Mouse (Mus musculus) Patski (cell line): ENCODE measurements around the gene Grasp. TPM values are rescaled to one million over a fixed set of nuclear protein-coding genes. Genes with fewer than 3 reads are reported as not detected.

Source experiments
- ATAC-seq: fragments of 100-300 bp; one replicate; pipeline ENCODE4 v1.8.0; 2021
- CTCF ChIA-PET: fragments of 350-600 bp; sonication (Branson Sonifier 250); formaldehyde crosslinking; loops from one replicate; lab custom pipeline; 2022; ENCODE audit warnings: inconsistent platforms; lab: Charles Lee
- POLR2A ChIA-PET: fragments of 350-600 bp; sonication (Branson Sonifier 250); formaldehyde crosslinking; loops from one replicate; lab custom pipeline; 2022; ENCODE audit warnings: antibody characterized with exemption, inconsistent platforms; lab: Charles Lee
- DNase-seq: peaks from one replicate; pipeline ENCODE4 v3.0.0-alpha.2; 2011; ENCODE audit warnings: low read depth, low spot score
- H3K27me3 ChIP-seq: fragments of 371-371 bp; one replicate; pipeline ENCODE4 v1.5.1; 2021
- CTCF ChIP-seq: fragments of 100-300 bp; IDR thresholded peaks from one replicate; pipeline ENCODE4 v1.5.1; 2021
- in situ Hi-C: fragments of 300-500 bp; cut with MboI; formaldehyde crosslinking; loops from 3 replicates; pipeline ENCODE4 v1.11.1; 2018; ENCODE audit warnings: low pct_unique_long_range_greater_than_20kb, mixed read lengths
- polyA plus RNA-seq: library from polyadenylated mRNA; unstranded; gene quantifications from one replicate; pipeline ENCODE4 v1.2.3, GENCODE M21; 2021

The Grasp gene
- polyA plus RNA-seq, 1 experiment from 2014 or later = 6.8 TPM

DNA sequence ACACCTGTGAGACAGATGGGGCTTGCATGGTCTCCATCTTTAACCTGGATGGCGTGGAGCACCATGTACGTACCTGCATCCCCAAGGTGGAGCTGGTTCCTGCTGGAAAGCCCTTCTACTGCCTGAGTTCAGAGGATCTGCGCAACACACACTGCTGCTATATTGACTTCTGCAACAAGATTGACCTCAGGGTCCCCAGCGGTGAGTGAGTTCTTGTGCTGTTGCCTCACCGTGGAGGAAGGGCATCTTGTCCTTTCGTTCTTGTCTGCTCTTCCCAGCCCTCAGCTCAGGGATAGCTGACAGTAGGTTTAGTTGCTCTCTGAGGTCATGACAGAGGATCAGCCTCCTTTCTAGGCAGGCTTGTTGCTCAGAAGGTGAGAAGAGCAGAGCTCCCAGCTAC is 30.0 kb upstream of the Grasp start:
- no peak for TF ChIP-seq CTCF
- ChIA-PET CTCF (interaction anchor here (2.5 kb wide), 1 partner anchor 28 kb away, joined by 6 read pairs; no protein-coding TSS in a partner anchor), POLR2A (no interaction called here)
- H3K27me3 ChIP-seq = no peaks in the 10 kb centered on the region
- ATAC-seq = no peak
- in situ Hi-C loops = loop anchor here (10.0 kb wide), 1 partner anchor 49 kb away; no protein-coding TSS in a partner anchor
- no peak for DNase-seq

DNA sequence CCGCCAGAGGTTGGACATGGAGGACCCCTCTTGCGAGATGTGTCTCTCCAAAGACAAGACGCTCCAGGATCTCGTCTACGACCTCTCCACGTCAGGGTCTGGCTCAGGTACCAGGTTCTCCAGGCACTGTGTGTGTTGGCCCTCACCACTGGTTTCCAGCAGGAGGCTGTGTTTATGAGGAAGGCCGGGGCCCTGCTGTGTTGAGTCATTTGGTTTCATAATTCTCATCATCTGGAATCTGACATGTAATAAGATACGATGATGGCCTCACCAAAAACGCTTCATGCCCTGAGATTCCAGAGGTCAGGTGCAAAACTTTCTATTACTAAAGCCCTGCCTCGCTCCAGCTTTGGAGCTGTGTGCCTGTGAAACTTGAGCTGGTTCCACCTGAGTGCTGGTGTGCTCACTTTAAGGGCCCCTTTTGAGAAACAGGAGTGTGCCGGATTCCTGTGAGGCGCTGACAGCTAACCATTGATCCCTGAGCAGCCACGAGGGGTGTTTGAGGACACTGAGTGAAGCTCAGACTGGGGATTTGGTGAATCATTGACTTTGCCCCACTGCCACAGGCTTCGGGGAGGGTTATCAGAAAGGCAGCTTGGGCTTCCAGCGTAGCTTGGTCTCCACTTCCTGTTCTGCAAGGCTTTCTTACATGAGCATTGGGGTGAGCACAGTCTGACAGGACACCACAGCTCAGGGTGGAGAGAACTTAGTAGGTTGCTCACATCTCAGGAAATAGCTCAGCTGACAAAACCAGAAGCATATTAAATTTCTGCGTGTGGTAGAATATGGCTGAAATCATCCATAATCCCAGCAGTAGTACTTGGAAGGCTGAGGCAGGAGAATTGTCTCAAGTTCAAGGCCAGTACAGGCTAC is 28.8 kb upstream of the Grasp start:
- CTCF ChIA-PET = interaction anchor here (0.9 to 2.5 kb wide), 3 partner anchors 14 to 31 kb away, joined by 3 to 6 read pairs (median 5); no protein-coding TSS in a partner anchor
- TF ChIP-seq CTCF = no peak
- POLR2A ChIA-PET = interaction anchor here (0.9 to 1.3 kb wide), 2 partner anchors 31 to 50 kb away, joined by 3 read pairs; no protein-coding TSS in a partner anchor
- ATAC-seq = peak; percentile 80
- in situ Hi-C loops = loop anchor here (10.0 kb wide), 1 partner anchor 50 kb away; no protein-coding TSS in a partner anchor
- no peaks in the 10 kb centered on the region for H3K27me3 ChIP-seq
- peak; percentile 94 for DNase-seq

DNA sequence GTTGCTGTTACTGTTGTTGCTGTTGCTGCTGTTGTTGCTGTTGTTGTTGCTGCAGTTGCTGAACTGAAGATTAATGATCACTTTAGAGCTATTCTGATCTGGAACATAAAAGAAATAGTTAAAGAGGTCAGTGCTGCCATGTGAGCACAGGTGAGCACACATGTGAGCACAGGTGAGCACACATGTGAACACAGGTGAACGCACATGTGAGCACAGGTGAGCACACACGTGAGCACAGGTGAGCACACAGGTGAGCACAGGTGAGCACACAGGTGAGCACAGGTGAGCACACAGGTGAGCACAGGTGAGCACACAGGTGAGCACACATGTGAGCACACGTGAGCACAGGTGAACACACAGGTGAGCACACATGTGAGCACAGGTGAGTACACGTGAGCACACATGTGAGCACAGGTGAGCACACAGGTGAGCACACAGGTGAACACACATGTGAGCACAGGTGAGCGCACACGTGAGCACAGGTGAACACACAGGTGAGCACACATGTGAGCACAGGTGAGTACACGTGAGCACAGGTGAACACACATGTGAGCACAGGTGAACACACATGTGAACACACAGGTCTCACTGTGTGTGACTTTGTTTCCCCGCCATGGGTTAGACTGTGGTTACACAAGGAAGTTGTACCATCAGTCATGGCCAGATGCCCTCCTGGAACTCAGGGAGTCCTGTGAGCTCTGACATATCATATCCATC is 27.8 kb upstream of the Grasp start:
- ATAC-seq (no peak), DNase-seq (no peak)
- ChIA-PET CTCF (interaction anchor here (0.8 to 2.3 kb wide), 8 partner anchors 8 to 87 kb away, joined by 3 to 18 read pairs (median 4); no protein-coding TSS in a partner anchor), POLR2A (interaction anchor here (1.3 kb wide), 1 partner anchor 51 kb away, joined by 3 read pairs; no protein-coding TSS in a partner anchor)
- TF ChIP-seq CTCF = no peak
- in situ Hi-C loops = loop anchor here (10.0 kb wide), 1 partner anchor 51 kb away; no protein-coding TSS in a partner anchor
- no peaks in the 10 kb centered on the region for H3K27me3 ChIP-seq

DNA sequence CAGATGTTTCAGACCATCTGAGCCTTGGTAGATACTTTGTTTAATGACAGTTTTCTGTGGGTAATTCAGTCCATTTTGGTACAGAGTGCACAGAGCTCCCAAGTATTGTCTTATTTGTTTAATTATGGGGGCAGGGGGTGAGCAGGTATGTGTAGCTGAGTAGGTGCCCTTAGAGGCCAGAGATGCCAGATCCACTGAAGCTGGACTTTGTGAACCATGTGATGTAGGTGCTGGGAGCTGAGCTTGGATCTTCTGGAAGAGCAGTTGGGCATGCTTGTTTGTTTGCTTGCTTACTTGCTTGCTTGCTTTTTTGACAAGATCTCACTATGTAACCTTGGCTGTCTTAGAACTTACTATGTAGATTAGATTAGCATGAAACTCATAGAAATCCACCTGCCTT is 27.0 kb upstream of the Grasp start:
- ChIA-PET CTCF (interaction anchor here (0.8 to 2.3 kb wide), 9 partner anchors 9 to 87 kb away, joined by 3 to 18 read pairs (median 3); no protein-coding TSS in a partner anchor), POLR2A (no interaction called here)
- ATAC-seq (no peak), DNase-seq (no peak)
- no peaks in the 10 kb centered on the region for H3K27me3 ChIP-seq
- in situ Hi-C loops = loop anchor here (10.0 kb wide), 1 partner anchor 52 kb away; no protein-coding TSS in a partner anchor
- no peak for TF ChIP-seq CTCF

DNA sequence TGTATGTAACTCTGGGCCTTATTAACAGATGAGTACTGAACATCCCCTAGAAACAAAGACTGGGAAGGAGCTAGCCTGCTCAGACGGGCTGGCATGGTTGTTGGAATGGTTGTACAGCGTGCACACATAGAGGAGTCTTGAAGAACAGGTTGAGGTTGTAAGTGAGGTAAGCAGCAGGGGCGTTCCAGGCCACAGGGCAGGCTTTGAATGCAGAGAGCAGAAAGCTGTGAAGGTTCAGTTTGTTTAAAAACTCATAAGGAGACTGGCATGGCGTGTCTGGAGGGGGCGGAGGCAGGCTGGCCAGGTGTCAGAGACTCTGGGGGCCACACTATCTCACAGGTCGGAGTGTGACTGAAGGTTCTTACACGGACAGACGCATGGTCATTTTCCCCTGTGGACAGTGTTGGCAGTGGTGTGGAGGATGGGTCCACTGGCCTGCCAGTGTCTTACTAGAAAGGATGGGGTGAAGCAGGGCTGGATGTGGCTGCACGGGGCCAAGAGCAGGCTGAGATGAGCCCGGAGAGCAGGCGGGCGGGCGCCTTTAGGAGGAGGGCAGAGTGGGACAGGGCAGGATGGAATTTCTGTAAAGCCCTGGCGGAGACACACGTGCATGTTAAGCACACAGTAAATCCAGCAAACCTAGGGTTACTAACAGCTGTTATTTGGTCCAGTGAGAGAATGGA is 26.4 kb upstream of the Grasp start:
- no peaks in the 10 kb centered on the region for H3K27me3 ChIP-seq
- ChIA-PET POLR2A (no interaction called here), CTCF (interaction anchor here (0.8 to 2.3 kb wide), 23 partner anchors 9 to 787 kb away, joined by 3 to 18 read pairs (median 3); partner anchors contain the start of gene Acvr1b)
- no peak for TF ChIP-seq CTCF
- ATAC-seq (no peak), DNase-seq (no peak)
- in situ Hi-C loops = loop anchor here (10.0 kb wide), 1 partner anchor 53 kb away; no protein-coding TSS in a partner anchor

DNA sequence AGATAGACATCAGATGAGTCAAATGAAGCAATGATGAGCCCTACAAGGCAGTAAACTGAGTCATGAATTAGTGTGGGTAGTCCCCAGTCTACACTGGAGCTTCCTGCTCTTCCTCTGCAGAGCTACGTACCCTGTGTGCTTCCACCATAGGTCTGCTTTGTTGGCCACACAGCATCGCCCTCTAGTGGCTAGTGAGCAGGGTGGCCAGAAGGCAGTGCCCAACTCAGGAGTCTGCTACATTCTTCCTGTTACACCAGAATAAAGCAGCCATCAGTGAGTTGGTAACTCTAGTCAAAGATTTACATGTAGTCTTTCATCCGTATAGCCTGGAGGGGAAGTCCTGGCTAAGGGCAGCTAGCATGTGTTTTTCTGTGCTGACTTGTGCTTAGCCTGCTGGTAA is 25.8 kb upstream of the Grasp start:
- DNase-seq (peak; percentile 74), ATAC-seq (peak; percentile 68)
- ChIA-PET CTCF (interaction anchor here (0.8 to 2.3 kb wide), 19 partner anchors 10 to 786 kb away, joined by 3 to 18 read pairs (median 4); partner anchors contain the start of gene Acvr1b), POLR2A (no interaction called here)
- no peak for TF ChIP-seq CTCF
- in situ Hi-C loops = loop anchor here (10.0 kb wide), 1 partner anchor 53 kb away; no protein-coding TSS in a partner anchor
- H3K27me3 ChIP-seq = no peaks in the 10 kb centered on the region

DNA sequence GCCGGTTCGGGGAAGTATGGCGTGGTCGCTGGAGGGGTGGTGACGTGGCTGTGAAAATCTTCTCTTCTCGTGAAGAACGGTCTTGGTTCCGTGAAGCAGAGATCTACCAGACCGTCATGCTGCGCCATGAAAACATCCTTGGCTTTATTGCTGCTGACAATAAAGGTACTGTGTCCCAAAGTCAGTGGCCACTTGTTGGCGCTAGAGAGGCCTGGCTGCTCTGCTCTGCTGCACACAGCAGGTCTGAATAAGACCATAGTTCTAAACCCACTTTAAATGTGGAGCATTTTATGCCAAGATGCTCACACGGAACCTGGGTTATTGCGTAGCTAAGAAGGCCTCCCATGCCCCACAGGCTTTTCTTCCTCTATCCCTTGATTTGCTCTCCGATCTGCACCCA is 25.1 kb upstream of the Grasp start:
- POLR2A ChIA-PET = no interaction called here
- no peak for TF ChIP-seq CTCF
- in situ Hi-C loops = loop anchor here (10.0 kb wide), 1 partner anchor 54 kb away; no protein-coding TSS in a partner anchor
- H3K27me3 ChIP-seq = no peaks in the 10 kb centered on the region
- ATAC-seq = no peak
- CTCF ChIA-PET = interaction anchor here (0.8 to 2.3 kb wide), 9 partner anchors 10 to 135 kb away, joined by 3 to 18 read pairs (median 4); partner anchors contain the start of gene Acvr1b
- no peak for DNase-seq

DNA sequence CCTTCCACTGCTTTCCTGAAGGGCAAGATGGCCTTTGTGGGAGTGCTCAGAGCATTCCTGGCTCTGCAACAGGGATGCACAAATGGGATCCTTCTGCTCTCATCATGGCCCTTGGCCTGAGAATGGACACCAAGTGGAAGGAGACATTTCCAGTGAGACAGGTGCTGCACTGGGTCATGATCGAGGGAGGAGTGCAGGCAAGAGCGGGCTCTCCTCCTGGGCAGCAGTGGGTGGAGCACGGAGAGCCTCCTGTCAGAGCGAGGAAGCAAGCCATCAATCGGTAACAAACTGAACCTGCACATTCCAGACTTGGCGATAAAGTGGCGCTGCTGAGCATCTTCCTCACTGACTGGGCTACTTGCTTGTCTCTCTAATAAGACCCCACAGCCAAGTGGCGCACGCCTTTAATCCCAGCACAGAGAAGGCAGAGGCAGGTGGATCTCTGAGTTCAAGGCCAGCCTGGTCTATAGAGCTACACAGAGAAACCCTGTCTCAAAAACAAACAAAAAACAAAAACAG is 23.2 kb upstream of the Grasp start:
- in situ Hi-C loops = no loop called here
- POLR2A ChIA-PET = no interaction called here

DNA sequence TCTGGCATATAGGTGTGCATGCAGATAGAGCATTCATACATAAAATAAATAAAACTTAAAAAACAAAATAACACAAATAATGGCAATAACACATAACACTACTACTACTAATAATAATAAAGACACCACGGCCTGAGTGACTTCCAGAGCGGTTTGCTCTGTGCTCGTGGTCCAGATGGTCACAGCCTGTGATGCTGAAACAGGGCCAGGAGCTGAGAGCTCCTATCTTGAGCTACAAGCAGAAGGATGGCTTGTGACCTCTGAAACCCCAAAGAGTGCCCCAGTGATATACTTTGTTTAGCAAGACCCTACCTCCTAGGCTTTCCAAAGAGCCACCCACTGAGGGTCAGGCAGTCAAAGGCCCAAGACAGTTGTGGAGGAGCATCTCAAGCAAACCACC is 22.6 kb upstream of the Grasp start:
- ATAC-seq = no peak
- ChIA-PET CTCF (no interaction called here), POLR2A (no interaction called here)
- in situ Hi-C loops = no loop called here
- TF ChIP-seq CTCF = no peak
- no peaks in the 10 kb centered on the region for H3K27me3 ChIP-seq
- no peak for DNase-seq

More for the DNA sequence above, 23.2 kb upstream of the Grasp start:
- no peak for TF ChIP-seq CTCF
- no peak for DNase-seq
- CTCF ChIA-PET = interaction anchor here (1.3 kb wide), 1 partner anchor 40 kb away, joined by 3 read pairs; no protein-coding TSS in a partner anchor
- H3K27me3 ChIP-seq = no peaks in the 10 kb centered on the region
- ATAC-seq = no peak
